Mouse (Mus musculus) erythroblast, embryonic 14.5 days (primary cell): Measurements from ENCODE around the gene 1700011L22Rik.

Experiments
- GATA1 ChIP-seq: IDR thresholded peaks from 2 replicates; pipeline ENCODE4 v1.6.1; 2012; ENCODE audit warnings: low read length, inconsistent platforms, mixed read lengths
- TAL1 ChIP-seq: IDR thresholded peaks from 3 replicates; pipeline ENCODE4 v1.6.1; 2012; ENCODE audit warnings: low read length, inconsistent platforms, mixed read lengths

DNA sequence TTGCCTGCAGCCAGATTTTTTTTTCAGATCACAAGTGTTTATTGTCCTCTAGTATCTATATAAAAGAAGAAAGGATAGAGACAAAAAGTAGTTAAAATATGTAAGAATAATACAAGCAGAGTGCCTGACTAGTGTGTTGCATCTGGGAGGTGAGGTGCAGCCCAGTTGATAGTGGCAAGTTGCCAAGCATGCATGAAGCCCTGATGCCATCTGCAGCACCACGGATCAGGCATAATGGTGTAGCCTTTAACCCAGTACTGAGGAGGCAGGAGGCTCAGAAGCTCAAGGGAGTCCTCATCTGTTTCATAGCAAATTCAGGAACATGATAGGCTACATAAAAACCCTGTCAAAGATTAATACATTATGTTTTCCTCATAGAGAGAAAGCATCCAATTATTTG, 84.0 kb downstream of the 1700011L22Rik start:
- TF ChIP-seq GATA1 = no peak
- no peak for TF ChIP-seq TAL1
